Mouse (Mus musculus) spleen, adult 18-20 months (tissue): ENCODE measurements at regions not wholly inside any gene's neighbourhood (a gene's known extent, or its start where the extent isn't known, plus 50 kb on each side); places are given as distances from the start of the nearest gene placed in this dataset.

Source experiments
- DNase-seq, 2 experiments: peaks; one replicate each; pipeline ENCODE4 v3.0.0; 2022; ENCODE audit warnings: mixed read lengths in 2 of 2

DNA sequence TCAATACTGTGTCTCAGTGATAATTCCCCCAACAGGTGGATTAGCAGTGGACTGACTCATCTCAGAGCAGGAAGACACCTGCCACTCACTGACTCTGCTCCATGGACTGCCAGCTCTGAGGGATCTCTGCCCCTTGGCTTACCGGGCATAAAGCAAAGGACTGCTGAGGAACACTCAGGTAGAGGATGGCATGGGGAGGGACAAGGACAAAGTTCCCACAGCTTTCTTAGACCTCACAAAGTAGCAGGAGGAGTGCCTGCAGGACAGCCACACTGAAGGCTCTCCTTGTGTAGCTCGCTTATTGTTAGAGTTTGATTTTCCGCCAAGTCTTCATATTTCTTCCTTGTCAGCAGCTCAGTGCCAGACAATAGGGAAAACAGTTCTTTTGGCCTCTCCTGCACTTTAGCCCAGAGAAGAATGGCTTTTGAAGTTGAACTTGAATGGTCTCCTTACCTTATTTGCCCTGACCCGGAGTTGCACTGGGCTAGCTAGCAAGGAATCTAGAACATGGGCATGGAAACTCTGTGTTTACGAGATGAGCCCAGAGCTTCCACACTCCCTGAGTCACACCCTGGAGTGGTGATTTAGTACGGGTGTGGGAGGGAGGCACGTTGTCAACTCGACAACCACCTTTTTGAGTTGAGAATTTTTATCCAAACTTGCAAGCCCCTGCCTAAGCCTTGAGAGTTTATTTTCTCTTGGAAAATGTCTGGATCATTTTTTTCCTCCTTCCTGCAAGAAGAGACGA is 331.4 kb downstream of the Cog6 start:
- DNase-seq, result no peak

DNA sequence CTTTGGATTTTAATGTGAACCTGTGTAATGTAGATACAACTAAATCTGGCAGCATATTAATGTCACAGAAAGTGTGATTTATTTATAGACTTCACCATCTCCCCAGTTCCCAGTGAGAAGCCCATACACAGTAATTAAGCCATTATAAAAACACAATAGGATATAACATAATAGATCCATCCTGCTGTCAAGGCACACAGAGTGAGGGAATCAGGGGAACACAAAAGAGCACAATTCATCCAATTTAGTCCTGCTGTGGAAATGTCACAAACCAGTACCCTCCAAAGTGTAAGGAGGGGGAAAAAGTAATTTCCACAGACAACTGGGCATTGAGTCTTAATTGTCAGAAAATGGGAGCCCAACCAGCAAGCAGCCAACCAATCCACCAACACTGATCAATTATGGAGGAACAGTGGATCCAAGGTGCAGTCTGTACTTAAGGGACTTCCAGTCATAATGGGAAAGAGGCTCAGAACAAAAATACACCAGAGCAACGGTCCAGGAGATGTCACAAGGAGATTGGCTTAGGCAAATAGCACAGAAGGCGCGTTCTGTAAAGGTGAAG is 336.1 kb downstream of the Cog6 start:
- DNase-seq, result no peak

DNA sequence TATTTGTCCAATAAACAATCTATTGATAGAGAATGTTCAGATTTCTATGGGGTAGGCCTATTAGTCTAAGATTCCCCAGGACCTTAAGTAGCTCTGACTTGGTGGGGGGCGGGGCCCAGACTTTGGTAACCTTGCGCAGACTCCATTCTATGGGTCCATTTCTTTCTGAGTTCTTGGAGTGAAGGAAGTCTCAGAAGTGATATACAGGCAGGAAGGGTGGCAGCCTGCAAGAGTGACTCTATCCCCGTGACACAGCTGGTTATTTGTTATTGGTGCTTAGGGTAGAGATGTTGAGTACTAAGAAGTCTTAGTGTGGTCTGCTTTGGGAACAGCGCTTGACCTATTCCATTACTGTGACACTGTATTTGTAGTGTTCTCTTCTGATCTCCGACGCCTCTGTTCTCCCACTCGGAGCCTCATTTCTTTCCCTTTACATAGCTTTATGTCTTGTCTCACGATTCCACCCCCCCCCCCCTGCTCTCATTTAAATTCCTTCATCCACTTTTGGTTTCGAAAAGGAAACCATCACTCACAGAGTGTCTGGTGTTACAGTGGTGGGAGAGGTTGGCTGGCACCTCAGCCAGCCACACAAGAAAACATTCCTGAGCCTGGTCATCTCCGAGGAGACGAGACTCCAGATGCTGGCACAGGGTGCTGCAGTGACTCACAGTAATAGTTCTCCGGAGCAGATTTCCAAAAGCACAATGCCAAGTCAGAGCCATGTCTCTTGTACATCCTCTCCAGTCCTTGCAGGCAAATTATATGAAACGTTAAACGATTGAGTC is 340.0 kb downstream of the Cog6 start:
- no peak for DNase-seq

DNA sequence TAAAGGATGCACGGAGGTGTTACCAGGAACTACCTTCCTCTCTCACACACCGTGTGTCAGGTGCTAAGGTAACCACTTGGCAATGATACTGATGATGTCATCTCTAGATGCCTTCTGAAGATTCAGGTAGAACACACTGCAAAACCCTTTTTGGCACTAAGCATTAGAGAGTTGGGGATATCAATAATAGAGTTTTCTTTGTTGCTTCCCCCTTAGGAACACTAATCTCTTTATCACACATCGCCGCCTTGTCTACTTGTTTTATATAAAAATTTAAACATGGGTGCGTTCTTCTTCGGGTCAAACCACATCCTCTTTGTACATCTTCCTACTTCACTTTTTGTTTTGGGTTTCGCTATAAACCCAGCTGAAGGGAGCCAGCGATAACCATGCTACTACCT is 346.4 kb downstream of the Cog6 start:
- no peak for DNase-seq

DNA sequence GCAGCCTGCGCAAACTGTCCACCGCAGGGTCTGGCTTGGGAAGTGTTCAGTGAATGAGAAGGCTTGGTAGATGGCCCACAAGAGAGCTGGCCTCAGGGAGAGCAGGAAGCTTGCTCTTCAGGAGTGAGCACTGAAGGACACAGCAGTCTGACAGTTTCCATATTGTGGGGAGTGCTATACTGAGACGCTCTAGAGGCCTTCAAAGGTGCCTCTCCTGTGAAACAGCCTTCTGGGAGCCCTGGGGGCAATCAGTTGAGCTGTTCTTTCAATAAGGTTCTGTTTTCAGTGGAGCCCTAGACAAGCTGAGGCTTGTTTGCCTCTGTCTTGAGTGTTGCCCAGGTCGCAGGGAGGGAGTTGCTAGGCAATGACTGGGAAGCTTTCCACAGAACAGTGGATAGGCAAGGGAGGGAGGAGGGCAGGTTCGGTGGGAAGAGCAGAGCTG is 353.9 kb downstream of the Cog6 start:
- no peak for DNase-seq

DNA sequence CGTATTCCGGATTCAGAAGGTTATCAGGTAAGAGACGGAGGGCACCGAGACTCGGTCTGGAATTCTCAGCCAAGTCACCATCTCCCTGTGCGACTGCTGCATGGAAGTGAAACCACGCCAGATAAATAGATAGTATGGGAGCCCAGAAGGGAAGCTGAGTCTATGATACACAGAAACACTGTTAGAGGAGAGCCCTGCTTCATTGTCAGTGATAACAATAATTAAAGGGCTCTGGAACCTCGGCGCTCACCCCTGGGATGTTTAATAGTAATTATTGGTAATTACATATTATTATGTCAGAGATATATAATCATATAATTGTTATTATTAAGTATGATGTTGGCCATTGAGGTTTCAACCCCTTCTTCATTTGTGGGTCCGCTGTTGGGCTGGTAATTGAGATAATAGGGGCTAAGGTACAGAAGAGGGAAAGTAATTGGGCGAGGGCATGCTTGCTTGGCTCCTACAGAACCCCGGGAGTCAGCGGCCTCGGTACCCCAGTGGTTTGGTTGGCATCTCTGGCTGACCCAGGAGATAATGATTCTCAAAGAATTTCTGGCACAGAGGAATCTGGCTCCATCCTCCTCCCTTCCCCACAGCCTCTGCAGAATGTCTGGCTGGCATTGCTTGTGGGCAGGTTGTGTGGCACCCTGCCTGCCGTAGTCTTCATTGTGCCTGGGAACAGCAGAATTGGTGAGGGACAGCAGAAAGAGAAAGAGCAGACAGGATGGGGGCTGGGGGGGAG is 354.7 kb downstream of the Cog6 start:
- no peak for DNase-seq

DNA sequence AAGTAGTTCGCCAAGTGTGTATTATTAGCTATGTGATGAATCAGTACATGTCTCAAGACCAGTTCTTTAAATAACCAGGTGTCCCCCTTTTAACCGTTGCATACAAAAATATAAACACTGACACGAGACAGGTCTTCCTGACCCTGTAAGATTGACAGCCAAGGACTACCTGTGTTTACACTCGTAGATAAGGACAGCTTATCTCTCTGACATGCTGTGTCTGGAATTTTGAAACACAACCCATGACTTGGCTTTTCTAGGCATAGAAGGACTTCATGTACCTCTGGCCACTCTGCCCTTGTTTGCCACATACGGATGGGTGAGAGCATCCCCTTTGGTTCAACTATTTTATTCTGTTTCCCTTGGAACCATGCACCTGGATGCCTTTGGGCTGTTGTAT is 364.0 kb downstream of the Cog6 start:
- DNase-seq, result no peak

- no peak for DNase-seq
Observed at GRCm38 (mm10) chr3:52652476-52652870, 364.6 kb downstream of the Cog6 start.

GRCm38 (mm10) chr3:52651862-52652475 is 365.1 kb downstream of the Cog6 start:
- DNase-seq, result no peak

DNA sequence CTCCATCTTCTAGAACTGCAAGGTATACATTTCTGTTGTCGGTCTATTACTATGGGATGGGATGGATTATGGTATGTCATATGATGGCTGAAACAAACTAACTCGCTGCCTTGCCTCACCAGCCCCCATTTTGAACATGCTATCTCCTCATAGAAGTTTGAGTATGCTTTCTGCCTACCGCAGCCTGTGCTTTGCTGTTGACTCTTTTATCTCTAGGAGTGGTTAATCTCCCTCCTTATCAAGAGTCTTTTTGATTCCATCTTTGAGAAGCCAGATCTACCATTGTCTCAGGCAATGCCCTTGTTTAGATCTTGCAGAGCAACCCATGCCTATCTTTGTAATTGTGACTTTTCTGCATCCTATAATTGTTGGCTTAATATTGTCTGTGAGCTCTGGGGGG is 367.0 kb downstream of the Cog6 start:
- no peak for DNase-seq

DNA sequence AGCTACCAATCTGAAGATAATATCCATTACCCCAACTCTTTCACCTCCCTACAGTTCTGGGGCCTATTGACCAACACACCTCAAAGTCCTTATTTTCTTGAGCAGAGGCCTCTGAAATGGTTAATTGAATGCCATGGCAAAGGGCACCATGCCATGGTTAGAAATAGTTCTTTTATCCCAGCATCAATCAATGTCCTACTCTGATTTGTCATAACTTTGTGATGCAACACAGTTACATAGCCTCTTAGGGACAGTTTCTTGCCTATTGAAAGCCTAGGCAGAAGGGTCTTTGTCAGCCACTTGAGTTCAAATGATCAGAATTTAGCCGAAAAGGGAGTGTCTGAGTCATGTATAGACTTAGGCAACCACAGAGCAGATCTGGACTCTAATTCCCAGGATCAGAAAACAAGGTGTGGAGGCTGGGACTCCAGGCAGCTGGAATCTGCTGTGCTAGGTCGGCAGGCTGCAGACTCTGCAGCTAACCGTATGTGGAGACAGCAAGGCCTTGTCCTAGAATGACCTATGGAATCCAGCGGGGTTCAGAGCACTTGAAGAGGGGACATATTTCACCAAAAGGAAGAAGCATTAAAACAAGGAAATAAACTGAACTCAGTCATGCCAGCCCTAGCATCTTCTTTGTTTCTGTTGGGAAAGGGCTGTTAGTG is 368.1 kb downstream of the Cog6 start:
- DNase-seq, result no peak

GRCm38 (mm10) chr3:52647900-52648299 is 369.1 kb downstream of the Cog6 start:
- no peak for DNase-seq

DNA sequence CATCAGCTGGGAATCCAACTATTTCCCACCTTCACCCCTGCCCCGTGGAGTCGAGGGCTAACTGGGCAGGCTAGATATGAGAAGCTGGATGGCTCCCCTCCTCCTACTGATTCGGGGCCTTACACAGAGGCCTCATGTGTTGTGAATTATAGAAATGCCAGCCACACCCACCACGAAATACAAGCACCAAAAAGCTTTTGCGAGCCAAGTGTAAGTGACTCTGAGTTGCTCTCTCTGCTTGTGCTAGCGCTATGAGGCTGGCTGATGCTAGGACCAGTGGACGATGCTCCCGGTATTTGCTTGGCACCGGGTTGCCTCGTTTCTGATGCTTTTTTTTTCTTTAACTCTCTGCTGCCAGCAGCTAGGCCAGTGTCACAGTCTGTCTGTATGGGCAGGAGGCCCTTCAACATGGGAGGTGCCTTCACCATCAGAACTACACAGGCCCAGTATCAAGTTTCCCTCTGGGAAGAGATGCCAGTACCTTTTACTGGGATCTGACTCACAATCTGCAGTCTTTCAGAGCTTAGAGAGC is 369.8 kb downstream of the Cog6 start:
- no peak for DNase-seq

DNA sequence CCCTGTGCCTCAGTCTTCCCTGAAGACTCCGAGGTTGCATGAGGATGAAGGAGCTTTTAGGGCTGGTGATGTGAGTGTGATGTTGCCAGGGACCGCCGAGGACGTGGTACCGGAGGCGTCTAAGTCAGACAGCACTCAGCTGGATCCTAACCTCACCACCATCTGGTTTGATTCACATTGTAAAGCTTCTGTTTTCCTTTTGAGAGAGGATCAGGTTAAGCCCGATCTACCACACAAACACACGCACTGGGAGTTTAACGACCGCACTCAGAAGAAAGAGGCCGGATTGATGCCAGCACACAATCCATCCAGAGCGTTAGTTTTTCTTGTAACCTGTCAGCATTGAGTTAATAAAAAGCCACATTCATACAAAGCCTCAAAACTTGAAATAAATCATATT is 371.9 kb downstream of the Cog6 start:
- no peak for DNase-seq

DNA sequence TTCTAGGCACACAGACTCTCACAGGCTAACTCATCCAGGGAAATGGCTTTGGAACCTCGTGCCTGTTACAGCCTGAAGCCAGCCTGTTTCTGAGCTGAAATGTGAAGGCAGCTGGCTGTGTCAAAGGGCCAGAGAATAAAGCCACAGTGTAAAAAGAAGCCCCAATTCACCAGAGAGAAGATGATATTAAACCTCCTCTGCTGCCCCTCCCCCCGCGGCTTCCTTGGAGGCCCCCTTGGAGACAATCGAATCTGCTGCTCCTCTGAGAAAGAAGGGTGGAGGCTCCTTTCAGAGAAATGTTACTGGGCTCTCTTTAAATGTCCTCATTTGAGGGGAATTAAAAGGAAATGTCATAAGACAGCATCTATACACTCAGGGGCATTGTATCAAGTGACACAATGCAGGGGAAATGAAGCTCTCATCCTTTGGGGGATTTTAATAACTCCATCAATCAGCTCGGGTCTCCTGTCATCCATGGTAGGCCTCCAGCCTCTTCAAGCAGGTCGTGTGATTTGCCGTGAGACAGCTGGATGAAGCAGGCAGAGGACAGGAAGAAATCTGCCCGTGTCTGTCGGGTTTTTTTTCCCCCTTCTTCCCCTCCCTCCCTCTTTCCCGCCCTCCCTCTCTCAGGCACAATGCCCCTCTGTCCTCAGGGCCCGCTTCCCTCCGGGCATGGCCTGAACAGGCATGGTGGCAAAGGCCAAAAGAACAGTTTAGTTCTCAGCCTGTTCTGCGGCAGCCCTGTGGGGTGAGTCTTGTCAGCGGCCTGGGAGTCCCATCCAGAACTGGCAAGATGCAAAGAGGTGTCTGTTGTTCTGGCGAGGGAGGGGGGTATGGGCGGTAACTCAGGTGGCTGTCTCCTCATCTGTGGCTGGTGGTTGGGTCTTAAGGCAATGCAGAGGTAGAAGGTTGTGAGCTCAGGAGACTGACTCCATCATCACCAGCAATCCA is 372.6 kb downstream of the Cog6 start:
- no peak for DNase-seq

- DNase-seq, result no peak
Observed at GRCm38 (mm10) chr3:52643796-52644177, 373.2 kb downstream of the Cog6 start.

GRCm38 (mm10) chr3:52643100-52643551 is 373.9 kb downstream of the Cog6 start:
- no peak for DNase-seq

- no peak for DNase-seq
Observed at GRCm38 (mm10) chr3:52641226-52642181, 373.4 kb downstream of the Foxo1 start.
